Mouse (Mus musculus): ENCODE data around the gene Tgfbi. TPM values are rescaled to one million over a fixed set of nuclear protein-coding genes. Genes with fewer than 3 reads are reported as not detected.

Tgfbi gene
- polyA plus RNA-seq, 1 experiment from 2014 or later, result 123 TPM

- Histone ChIP-seq H3K27me3 (replicated peaks) (no peaks in the 10 kb centered on the region), H3K4me2 (replicated peaks) (no peak overlapping the region), H3K4me3 (replicated peaks) (no peak overlapping the region), H3K36me3 (no peaks in the 10 kb centered on the region), H3K4me1 (replicated peaks) (peaks cover 32% of the 10 kb centered on the region), H3K9me3 (no peaks in the 10 kb centered on the region), H3K27ac (peak overlapping the region; percentile 92), H3K9ac (no peak overlapping the region)
- ATAC-seq, result peak; percentile 44
- WGBS, result 38% methylated on average over 3 of the region's 3 CpGs
Observed at GRCm38 (mm10) chr13:56582720-56583119, 26.6 kb upstream of the Tgfbi start.

GRCm38 (mm10) chr13:56586046-56586445 is 23.3 kb upstream of the Tgfbi start:
- Histone ChIP-seq H3K4me2 (replicated peaks) (no peak overlapping the region), H3K27ac (no peak overlapping the region), H3K4me1 (replicated peaks) (peaks cover 48% of the 10 kb centered on the region), H3K4me3 (replicated peaks) (no peak overlapping the region), H3K36me3 (no peaks in the 10 kb centered on the region), H3K9ac (no peak overlapping the region), H3K9me3 (no peaks in the 10 kb centered on the region), H3K27me3 (replicated peaks) (no peaks in the 10 kb centered on the region)
- WGBS, result 78% methylated on average over 3 of the region's 3 CpGs
- ATAC-seq, result no peak

- H3K4me2 ChIP-seq (replicated peaks), result no peak overlapping the region
- ATAC-seq, result peak; percentile 86
- no peak overlapping the region for H3K4me3 ChIP-seq (replicated peaks)
- 30% methylated on average over 14 of the region's 14 CpGs for WGBS
- H3K36me3 ChIP-seq, result no peaks in the 10 kb centered on the region
- H3K9ac ChIP-seq, result no peak overlapping the region
- H3K4me1 ChIP-seq (replicated peaks), result peaks cover 38% of the 10 kb centered on the region
- peak overlapping the region; percentile 73 for H3K27ac ChIP-seq
- H3K27me3 ChIP-seq (replicated peaks), result no peaks in the 10 kb centered on the region
- H3K9me3 ChIP-seq, result no peaks in the 10 kb centered on the region
Observed at GRCm38 (mm10) chr13:56588454-56589117, 20.7 kb upstream of the Tgfbi start.

GRCm38 (mm10) chr13:56590202-56590601 is 19.1 kb upstream of the Tgfbi start:
- no peak for ATAC-seq
- no peak overlapping the region for H3K9ac ChIP-seq
- no peak overlapping the region for H3K4me2 ChIP-seq (replicated peaks)
- H3K4me1 ChIP-seq (replicated peaks), result peaks cover 41% of the 10 kb centered on the region
- H3K4me3 ChIP-seq (replicated peaks), result no peak overlapping the region
- H3K27me3 ChIP-seq (replicated peaks), result no peaks in the 10 kb centered on the region
- H3K36me3 ChIP-seq, result no peaks in the 10 kb centered on the region
- no peak overlapping the region for H3K27ac ChIP-seq
- no peaks in the 10 kb centered on the region for H3K9me3 ChIP-seq
- WGBS, result 53% methylated on average over 5 of the region's 5 CpGs

- no peaks in the 10 kb centered on the region for H3K27me3 ChIP-seq (replicated peaks)
- H3K36me3 ChIP-seq, result no peaks in the 10 kb centered on the region
- H3K4me3 ChIP-seq (replicated peaks), result no peak overlapping the region
- H3K9ac ChIP-seq, result no peak overlapping the region
- 91% methylated on average over 8 of the region's 8 CpGs for WGBS
- no peak overlapping the region for H3K4me2 ChIP-seq (replicated peaks)
- no peaks in the 10 kb centered on the region for H3K9me3 ChIP-seq
- H3K4me1 ChIP-seq (replicated peaks), result peaks cover 46% of the 10 kb centered on the region
- no peak for ATAC-seq
- H3K27ac ChIP-seq, result no peak overlapping the region
Observed at GRCm38 (mm10) chr13:56591191-56591590, 18.1 kb upstream of the Tgfbi start.

DNA sequence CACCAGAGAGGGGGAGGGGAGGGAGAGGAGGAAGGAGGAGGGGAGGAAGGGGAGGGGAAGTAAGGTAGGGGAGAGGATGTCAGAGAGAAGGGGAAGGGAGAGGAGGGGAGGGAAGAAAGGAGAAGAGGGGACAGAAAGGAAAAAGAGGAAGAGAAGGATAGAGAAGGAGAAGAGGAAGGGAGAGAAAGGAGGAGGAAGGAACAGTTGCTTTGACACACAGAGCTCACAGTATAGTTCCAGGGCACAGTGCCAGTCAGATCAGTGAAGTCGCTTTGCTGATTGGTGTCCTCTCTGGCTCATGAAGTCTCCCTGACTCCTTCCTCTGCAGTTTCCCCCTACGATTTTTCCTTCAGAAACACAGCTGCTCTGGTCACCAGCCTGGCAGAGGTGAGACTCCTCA is 17.4 kb upstream of the Tgfbi start:
- Histone ChIP-seq H3K4me1 (replicated peaks) (peaks cover 52% of the 10 kb centered on the region), H3K4me2 (replicated peaks) (no peak overlapping the region), H3K36me3 (no peaks in the 10 kb centered on the region), H3K27ac (no peak overlapping the region), H3K4me3 (replicated peaks) (no peak overlapping the region), H3K9me3 (no peaks in the 10 kb centered on the region), H3K9ac (no peak overlapping the region), H3K27me3 (replicated peaks) (no peaks in the 10 kb centered on the region)
- ATAC-seq, result no peak
- 57% methylated on average over 2 of the region's 2 CpGs for WGBS

DNA sequence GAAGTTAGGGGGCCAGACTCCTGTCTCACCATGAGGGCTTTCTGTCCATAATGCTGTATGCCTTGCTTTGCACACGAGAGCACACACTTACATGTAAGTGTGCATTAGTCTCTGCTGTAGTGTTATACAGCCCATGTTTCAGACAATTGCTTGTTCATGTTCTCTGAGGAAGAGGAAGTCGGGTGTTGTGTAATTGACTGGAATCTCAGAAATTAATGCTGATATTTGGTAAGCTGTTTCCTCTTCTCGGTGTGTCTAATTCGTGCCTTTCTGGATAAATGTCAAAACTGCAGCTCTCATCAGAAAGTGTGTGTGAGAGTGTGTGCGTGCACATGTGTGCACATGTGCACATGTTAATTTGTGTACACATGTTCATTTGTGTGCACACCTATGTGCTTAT is 16.1 kb upstream of the Tgfbi start:
- no peak overlapping the region for H3K4me2 ChIP-seq (replicated peaks)
- 72% methylated on average over 5 of the region's 5 CpGs for WGBS
- H3K4me1 ChIP-seq (replicated peaks), result peaks cover 57% of the 10 kb centered on the region
- no peaks in the 10 kb centered on the region for H3K36me3 ChIP-seq
- H3K9me3 ChIP-seq, result no peaks in the 10 kb centered on the region
- ATAC-seq, result no peak
- no peak overlapping the region for H3K9ac ChIP-seq
- no peak overlapping the region for H3K4me3 ChIP-seq (replicated peaks)
- no peaks in the 10 kb centered on the region for H3K27me3 ChIP-seq (replicated peaks)
- H3K27ac ChIP-seq, result no peak overlapping the region

- H3K27ac ChIP-seq, result peak overlapping the region; percentile 30
- H3K9ac ChIP-seq, result no peak overlapping the region
Observed at GRCm38 (mm10) chr13:56593961-56594391, 15.3 kb upstream of the Tgfbi start.

DNA sequence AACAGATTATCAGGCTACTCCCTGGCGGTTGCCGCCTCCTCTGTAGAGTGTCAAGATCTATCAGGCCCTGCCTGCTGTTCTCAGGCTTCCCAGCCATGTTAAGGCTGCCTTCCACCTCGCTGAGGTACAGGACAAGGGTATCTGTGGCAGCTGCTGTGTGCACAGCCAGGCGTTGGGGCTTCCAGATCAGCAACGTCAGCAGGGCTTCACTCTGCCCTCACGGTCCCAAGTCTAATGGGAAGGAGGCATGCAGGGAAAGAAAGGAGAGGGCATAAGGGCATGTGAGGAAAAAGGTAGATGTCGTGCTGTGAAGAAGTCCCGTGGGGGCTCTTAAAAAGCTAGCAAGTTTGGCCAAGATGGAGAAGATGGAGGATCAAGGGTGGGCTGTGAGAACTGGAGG is 14.1 kb upstream of the Tgfbi start:
- Histone ChIP-seq H3K4me1 (replicated peaks) (peaks cover 49% of the 10 kb centered on the region), H3K4me2 (replicated peaks) (no peak overlapping the region), H3K27me3 (replicated peaks) (no peaks in the 10 kb centered on the region), H3K4me3 (replicated peaks) (no peak overlapping the region), H3K9ac (no peak overlapping the region), H3K9me3 (no peaks in the 10 kb centered on the region), H3K36me3 (no peaks in the 10 kb centered on the region), H3K27ac (no peak overlapping the region)
- WGBS, result 68% methylated on average over 8 of the region's 8 CpGs
- no peak for ATAC-seq

More at GRCm38 (mm10) chr13:56593961-56594391, 15.3 kb upstream of the Tgfbi start:
- H3K4me2 ChIP-seq (replicated peaks), result no peak overlapping the region
- H3K4me1 ChIP-seq (replicated peaks), result peaks cover 51% of the 10 kb centered on the region
- H3K4me3 ChIP-seq (replicated peaks), result no peak overlapping the region
- ATAC-seq, result peak; percentile 20; the same call in 1 of the 2 replicates
- 43% methylated on average over 7 of the region's 7 CpGs for WGBS
- no peaks in the 10 kb centered on the region for H3K9me3 ChIP-seq
- no peaks in the 10 kb centered on the region for H3K27me3 ChIP-seq (replicated peaks)
- H3K36me3 ChIP-seq, result no peaks in the 10 kb centered on the region

DNA sequence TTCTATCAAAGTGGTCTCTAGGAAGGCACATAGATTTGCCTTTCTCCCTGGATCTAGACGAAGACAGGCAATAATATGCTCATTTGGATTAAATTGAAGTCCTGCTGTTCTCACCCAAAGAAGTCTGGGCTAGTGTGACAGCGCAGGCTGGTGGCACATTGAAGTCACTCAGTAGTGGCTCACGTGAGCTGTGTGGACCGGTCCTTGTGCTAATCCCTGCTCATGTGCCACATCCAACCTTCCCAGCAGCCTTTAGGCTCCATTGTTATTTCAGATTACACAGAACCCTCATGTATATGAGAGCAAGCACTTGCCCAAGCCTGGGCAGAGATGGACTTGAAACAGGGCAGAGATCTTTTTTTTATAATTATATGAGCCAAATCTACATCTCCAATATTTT is 12.0 kb upstream of the Tgfbi start:
- H3K36me3 ChIP-seq, result no peaks in the 10 kb centered on the region
- H3K27me3 ChIP-seq (replicated peaks), result no peaks in the 10 kb centered on the region
- ATAC-seq, result no peak
- H3K27ac ChIP-seq, result peak overlapping the region; percentile 38
- H3K4me2 ChIP-seq (replicated peaks), result no peak overlapping the region
- H3K4me1 ChIP-seq (replicated peaks), result peaks cover 60% of the 10 kb centered on the region
- H3K9ac ChIP-seq, result no peak overlapping the region
- no peaks in the 10 kb centered on the region for H3K9me3 ChIP-seq
- no peak overlapping the region for H3K4me3 ChIP-seq (replicated peaks)
- WGBS, result 76% methylated on average over 4 of the region's 4 CpGs

- Histone ChIP-seq H3K36me3 (no peaks in the 10 kb centered on the region), H3K4me1 (replicated peaks) (peaks cover 60% of the 10 kb centered on the region)
Observed at GRCm38 (mm10) chr13:56597831-56598612, 11.3 kb upstream of the Tgfbi start.

DNA sequence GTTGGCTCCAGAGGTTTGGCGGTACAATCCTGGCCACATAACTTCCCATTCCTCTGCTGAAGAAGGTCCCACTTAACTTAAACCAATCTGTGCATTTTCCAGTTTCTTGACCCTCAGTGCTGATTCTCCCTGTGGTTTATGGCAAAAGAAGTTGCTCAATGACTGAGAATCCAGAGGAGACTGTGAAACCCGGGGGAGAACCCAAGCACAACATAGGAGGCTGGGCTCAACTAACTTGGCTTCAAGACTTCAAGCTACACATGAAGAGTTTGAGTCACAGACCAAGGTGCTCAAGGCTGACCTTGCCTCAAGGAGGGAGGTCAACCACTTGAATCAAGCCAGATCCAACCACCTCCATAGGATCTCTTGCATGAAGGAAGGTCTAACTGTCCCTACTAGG is 9.8 kb upstream of the Tgfbi start:
- ATAC-seq, result no peak
- peak overlapping the region; percentile 83 for H3K27ac ChIP-seq
- no peaks in the 10 kb centered on the region for H3K27me3 ChIP-seq (replicated peaks)
- peaks cover 48% of the 10 kb centered on the region for H3K4me1 ChIP-seq (replicated peaks)
- H3K9ac ChIP-seq, result no peak overlapping the region
- no peak overlapping the region for H3K4me2 ChIP-seq (replicated peaks)
- no peak overlapping the region for H3K4me3 ChIP-seq (replicated peaks)
- H3K36me3 ChIP-seq, result no peaks in the 10 kb centered on the region
- H3K9me3 ChIP-seq, result no peaks in the 10 kb centered on the region
- WGBS, result 95% methylated on average over 2 of the region's 2 CpGs

More at GRCm38 (mm10) chr13:56597831-56598612, 11.3 kb upstream of the Tgfbi start:
- no peaks in the 10 kb centered on the region for H3K9me3 ChIP-seq
- H3K9ac ChIP-seq, result no peak overlapping the region
- H3K4me3 ChIP-seq (replicated peaks), result no peak overlapping the region
- 39% methylated on average over 12 of the region's 12 CpGs for WGBS
- H3K27ac ChIP-seq, result no peak overlapping the region
- no peak overlapping the region for H3K4me2 ChIP-seq (replicated peaks)
- no peaks in the 10 kb centered on the region for H3K27me3 ChIP-seq (replicated peaks)
- peak; percentile 48 for ATAC-seq

All from intestine, embryonic 15.5 days (tissue).